Mouse (Mus musculus) embryonic facial prominence, embryonic 10.5 days (tissue): Measurements from ENCODE around the gene Iba57. TPM values are rescaled to one million over a fixed set of nuclear protein-coding genes. Genes with fewer than 3 reads are reported as not detected.
A peak's percentile ranks its signal among the peaks of the same experiment; 100 is the strongest.
"Not testable (repeated sequence)": the region's sequence is repeated elsewhere in the genome, so short reads cannot be mapped to it uniquely, and the experiment has no call there.

ENCODE experiments used
- DNase-seq: peaks from one replicate; pipeline ENCODE4 v3.0.0-alpha.2; 2017; ENCODE audit warnings: low spot score
- H3K27ac ChIP-seq: fragments of 300-500 bp; sonication (generic); replicated peaks from 2 replicates; pipeline ENCODE4 v1.5.1; 2016; ENCODE audit warnings: mild to moderate bottlenecking
- H3K27me3 ChIP-seq: fragments of 300-500 bp; sonication (generic); replicated peaks from 2 replicates; pipeline ENCODE4 v1.6.1; 2016; ENCODE audit warnings: low read depth, mild to moderate bottlenecking; ENCODE audit not compliant: poor library complexity, severe bottlenecking
- H3K36me3 ChIP-seq: fragments of 300-500 bp; sonication (generic); replicated peaks from 2 replicates; pipeline ENCODE4 v1.6.1; 2016; ENCODE audit warnings: mild to moderate bottlenecking, moderate library complexity
- H3K4me1 ChIP-seq: fragments of 300-500 bp; sonication (generic); 2 replicates; pipeline ENCODE4 v1.6.1; 2016
- H3K4me3 ChIP-seq: fragments of 300-500 bp; sonication (generic); 2 replicates; pipeline ENCODE4 v1.5.1; 2016; ENCODE audit warnings: mild to moderate bottlenecking, moderate library complexity
- H3K9me3 ChIP-seq: fragments of 300-500 bp; sonication (generic); 2 replicates; pipeline ENCODE4 v1.6.1; 2016; ENCODE audit warnings: mild to moderate bottlenecking
- WGBS: fragments of 180-500 bp; shearing (Covaris S2); methylation state at CpG from one replicate; pipeline ENCODE4 v1.1.7; 2016; 5-methylcytosine and 5-hydroxymethylcytosine counted together
- polyA plus RNA-seq: library from polyadenylated mRNA; unstranded; fragments of >200 nt; fragmentation: Nextera tagmentation; extraction: Ambion mirVana; gene quantifications from 2 replicates; pipeline ENCODE4 v1.2.1, GENCODE M21; 2016

Iba57 gene
- polyA plus RNA-seq: 4.0 and 4.7 TPM in 2 replicates

- Histone ChIP-seq H3K36me3 (peaks cover 2% of the 10 kb centered on the region; the same call in 1 of the 2 replicates), H3K27ac (peak within 1 kb of the TSS; percentile 95), H3K9me3 (no peaks in the 10 kb centered on the region), H3K27me3 (no peaks in the 10 kb centered on the region), H3K4me3 (peak within 1 kb of the TSS; percentile 70), H3K4me1 (peaks cover 16% of the 10 kb centered on the region)
- WGBS: 3% methylated on average over 68 of the region's 68 CpGs
- DNase-seq: peak; percentile 99
Observed at GRCm38 (mm10) chr11:59163255-59164236, at the start of gene Iba57. Gene Iba57, minus strand, starts transcription at chr11:59163739.

GRCm38 (mm10) chr11:59212892-59213494, 49.5 kb upstream of the Iba57 start:
- DNase-seq: no peak
- WGBS: 94% methylated on average over 12 of the region's 12 CpGs

DNA sequence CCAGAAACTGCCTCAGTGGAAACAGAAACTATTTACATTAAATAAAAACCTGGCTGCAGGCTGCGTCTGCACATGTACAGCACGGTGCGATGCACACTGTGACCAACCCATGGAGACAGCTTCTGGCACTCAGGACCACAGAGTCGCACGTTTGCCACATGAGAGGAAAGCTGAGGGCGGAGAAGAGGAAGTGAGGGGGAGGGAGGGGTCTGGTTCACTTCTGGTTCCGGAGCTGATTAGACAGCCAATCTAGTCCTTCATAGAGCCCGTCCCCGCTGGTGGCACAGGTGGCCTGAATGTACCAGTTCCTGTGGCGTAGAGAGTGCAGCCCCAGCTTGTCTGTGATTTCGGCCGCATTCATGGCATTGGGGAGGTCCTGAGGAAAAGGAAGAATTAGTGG, 48.8 kb upstream of the Iba57 start:
- H3K27me3 ChIP-seq, DNase-seq, H3K27ac ChIP-seq, H3K4me3 ChIP-seq, H3K9me3 ChIP-seq: not testable (repeated sequence)
- Histone ChIP-seq H3K36me3 (peaks cover 82% of the 10 kb centered on the region), H3K4me1 (peaks cover 23% of the 10 kb centered on the region)
- WGBS: 85% methylated on average over 12 of the region's 12 CpGs

More at GRCm38 (mm10) chr11:59212892-59213494, 49.5 kb upstream of the Iba57 start:
- Histone ChIP-seq H3K36me3 (peaks cover 87% of the 10 kb centered on the region), H3K27ac (no peak overlapping the region), H3K4me3 (no peak overlapping the region), H3K9me3 (no peaks in the 10 kb centered on the region), H3K27me3 (no peaks in the 10 kb centered on the region), H3K4me1 (peaks cover 22% of the 10 kb centered on the region)

GRCm38 (mm10) chr11:59211561-59211960, 48.0 kb upstream of the Iba57 start:
- not testable (repeated sequence) for H3K27ac ChIP-seq, H3K27me3 ChIP-seq, DNase-seq, H3K4me3 ChIP-seq, H3K9me3 ChIP-seq
- Histone ChIP-seq H3K36me3 (peaks cover 83% of the 10 kb centered on the region), H3K4me1 (peaks cover 23% of the 10 kb centered on the region)
- 91% methylated on average over 9 of the region's 9 CpGs for WGBS

- no peak for DNase-seq
- Histone ChIP-seq H3K27me3 (no peaks in the 10 kb centered on the region), H3K9me3 (no peaks in the 10 kb centered on the region), H3K36me3 (peaks cover 86% of the 10 kb centered on the region), H3K4me1 (peaks cover 23% of the 10 kb centered on the region), H3K27ac (no peak overlapping the region), H3K4me3 (peak overlapping the region; percentile 77; the same call in 1 of the 2 replicates)
- WGBS: 86% methylated on average over 4 of the region's 4 CpGs
Observed at GRCm38 (mm10) chr11:59210020-59210419, 46.5 kb upstream of the Iba57 start.

DNA sequence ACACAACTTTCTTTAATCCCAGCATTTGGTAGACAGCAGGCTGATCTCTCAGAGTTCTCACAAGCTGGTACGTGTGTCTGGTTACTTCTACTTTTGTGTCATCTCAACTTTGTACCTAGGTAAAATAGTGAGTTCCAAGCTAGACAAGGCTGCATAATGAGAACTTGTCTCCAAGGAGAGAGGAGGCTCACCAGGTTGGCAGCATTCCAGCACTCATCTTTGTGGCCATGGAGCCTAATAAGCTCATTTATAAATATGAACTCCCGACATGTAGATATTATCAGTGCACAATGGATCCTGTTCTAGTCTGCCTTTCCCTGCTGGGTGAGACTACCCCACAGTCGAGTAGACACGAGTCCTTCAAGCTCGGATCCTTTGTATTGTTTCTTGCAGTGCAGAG, 46.0 kb upstream of the Iba57 start:
- WGBS: 85% methylated on average over 5 of the region's 5 CpGs
- H3K27ac ChIP-seq: no peak overlapping the region
- no peaks in the 10 kb centered on the region for H3K27me3 ChIP-seq
- H3K4me1 ChIP-seq: peaks cover 23% of the 10 kb centered on the region
- peaks cover 86% of the 10 kb centered on the region for H3K36me3 ChIP-seq
- H3K4me3 ChIP-seq: peak overlapping the region; percentile 77
- DNase-seq: no peak
- H3K9me3 ChIP-seq: no peaks in the 10 kb centered on the region

DNA sequence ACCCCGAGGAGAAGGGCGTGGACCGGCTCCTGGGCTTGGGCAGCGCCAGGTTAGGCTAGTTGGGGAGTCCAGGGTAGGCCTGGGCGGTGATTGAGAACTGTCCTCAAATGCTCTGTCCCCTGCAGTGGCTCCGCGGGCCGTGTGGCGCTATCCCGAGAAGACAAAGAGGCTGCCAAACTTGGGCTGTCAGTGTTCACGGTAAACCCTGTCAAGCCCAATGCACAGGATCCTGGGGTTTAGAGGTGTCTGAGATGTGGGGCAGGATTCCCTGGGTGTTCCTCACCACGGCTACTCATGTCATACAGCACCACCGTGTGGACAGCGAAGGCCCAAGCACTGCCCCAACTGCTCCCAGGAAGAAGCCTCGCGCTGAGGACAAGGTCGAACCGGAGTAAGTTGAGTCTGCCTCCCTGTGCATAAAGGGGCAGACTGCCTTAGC, 45.5 kb upstream of the Iba57 start:
- Histone ChIP-seq H3K27ac (peak overlapping the region; percentile 87), H3K4me1 (peaks cover 23% of the 10 kb centered on the region), H3K4me3 (peak overlapping the region; percentile 77), H3K27me3 (no peaks in the 10 kb centered on the region), H3K36me3 (peaks cover 86% of the 10 kb centered on the region), H3K9me3 (no peaks in the 10 kb centered on the region)
- 14% methylated on average over 18 of the region's 18 CpGs for WGBS
- DNase-seq: peak; percentile 77

DNA sequence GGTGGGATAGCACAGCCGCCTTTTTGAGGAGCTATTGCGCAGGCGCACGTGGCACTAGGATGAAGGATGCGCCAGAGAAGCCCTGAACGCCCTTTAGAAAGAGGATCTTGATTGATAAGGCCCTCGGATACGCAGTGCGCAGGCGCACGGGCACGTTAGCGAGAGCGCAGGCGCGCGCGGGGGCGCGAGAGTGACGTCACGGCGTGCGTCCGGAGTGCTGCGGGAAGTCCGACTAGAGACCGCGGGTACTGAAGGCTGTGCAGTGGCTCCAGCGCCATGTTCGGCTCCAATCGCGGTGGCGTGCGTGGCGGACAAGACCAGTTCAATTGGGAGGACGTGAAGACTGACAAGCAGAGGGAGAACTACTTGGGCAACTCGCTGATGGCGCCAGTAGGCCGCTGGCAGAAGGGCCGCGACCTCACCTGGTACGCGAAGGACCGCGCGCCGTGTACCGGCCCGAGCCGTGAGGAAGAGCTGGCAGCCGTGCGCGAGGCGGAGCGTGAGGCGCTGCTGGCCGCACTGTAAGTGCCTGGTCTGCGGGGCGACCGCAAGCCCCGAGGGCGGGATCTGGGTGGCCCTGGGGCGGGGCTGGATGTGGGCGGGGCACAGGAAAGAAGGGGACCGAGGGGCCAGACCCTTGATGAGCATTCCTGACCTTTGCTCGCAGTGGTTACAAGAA, 44.8 kb upstream of the Iba57 start, which contains the start of gene 2310033P09Rik:
2310033P09Rik (plus strand) TSS at position 169 of the 679 bp plus-strand sequence.
- DNase-seq: peak; percentile 97
- H3K36me3 ChIP-seq: peaks cover 81% of the 10 kb centered on the region
- H3K27me3 ChIP-seq: no peaks in the 10 kb centered on the region
- under 1% methylated on average over 67 of the region's 67 CpGs for WGBS
- H3K27ac ChIP-seq: peak within 1 kb of the TSS; percentile 87
- H3K9me3 ChIP-seq: no peaks in the 10 kb centered on the region
- peak within 1 kb of the TSS; percentile 77 for H3K4me3 ChIP-seq
- peaks cover 23% of the 10 kb centered on the region for H3K4me1 ChIP-seq

- Histone ChIP-seq H3K9me3 (no peaks in the 10 kb centered on the region), H3K27ac (peak within 1 kb of the TSS; percentile 85), H3K4me3 (peak within 1 kb of the TSS; percentile 83), H3K27me3 (no peaks in the 10 kb centered on the region), H3K36me3 (peaks cover 53% of the 10 kb centered on the region), H3K4me1 (peaks cover 17% of the 10 kb centered on the region)
- peak; percentile 97 for DNase-seq
- WGBS: under 1% methylated on average over 63 of the region's 63 CpGs
Observed at GRCm38 (mm10) chr11:59202081-59202995, 38.8 kb upstream of the Iba57 start, which contains the start of gene Mrpl55. Gene Mrpl55, plus strand, starts transcription at chr11:59202486.

- Histone ChIP-seq H3K4me1 (peaks cover 17% of the 10 kb centered on the region), H3K27me3 (no peaks in the 10 kb centered on the region), H3K9me3 (no peaks in the 10 kb centered on the region), H3K36me3 (peaks cover 43% of the 10 kb centered on the region), H3K4me3 (peak overlapping the region; percentile 83), H3K27ac (peak overlapping the region; percentile 85)
- 36% methylated on average over 16 of the region's 16 CpGs for WGBS
- DNase-seq: no peak
Observed at GRCm38 (mm10) chr11:59201216-59202002, 37.9 kb upstream of the Iba57 start.

DNA sequence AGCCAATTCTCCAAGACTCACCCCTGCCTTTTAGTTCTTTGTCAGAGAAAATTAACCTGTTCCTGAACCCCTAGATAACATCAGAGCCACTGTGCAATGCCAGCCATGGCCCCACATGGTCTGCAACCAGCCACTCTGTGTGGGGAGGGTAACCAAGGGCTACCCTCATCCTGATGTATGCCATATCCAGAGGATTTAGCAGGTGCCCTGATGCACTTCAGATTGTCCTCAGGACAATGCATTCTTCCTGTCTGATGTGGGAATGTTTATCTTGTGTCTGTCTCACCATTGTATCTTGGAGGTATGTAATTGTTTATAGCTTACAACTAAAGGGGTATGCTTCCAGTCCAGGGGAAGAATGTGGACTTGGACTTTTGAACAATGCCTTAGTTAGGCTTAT, 32.7 kb upstream of the Iba57 start:
- DNase-seq: no peak
- Histone ChIP-seq H3K27ac (no peak overlapping the region), H3K9me3 (no peaks in the 10 kb centered on the region), H3K36me3 (peaks cover 18% of the 10 kb centered on the region), H3K27me3 (no peaks in the 10 kb centered on the region), H3K4me1 (peaks cover 5% of the 10 kb centered on the region), H3K4me3 (no peak overlapping the region)
